Mouse (Mus musculus) G1E-ER4 (cell line): ENCODE results near the gene Col16a1. TPM values are rescaled to one million over a fixed set of nuclear protein-coding genes. Genes with fewer than 3 reads are reported as not detected.
A peak's percentile ranks its signal among the peaks of the same experiment; 100 is the strongest.

Source experiments
- GATA1 ChIP-seq: IDR thresholded peaks from one replicate; pipeline ENCODE4 v1.8.0; 2012; ENCODE audit warnings: low read length, inconsistent platforms
- polyA plus RNA-seq: library from polyadenylated mRNA; stranded (reverse); fragments of >175 nt; gene quantifications from 2 replicates; pipeline ENCODE4 v1.2.3, GENCODE M21; 2012

Gene Col16a1
- polyA plus RNA-seq, 1 experiment, result not detected

GRCm38 (mm10) chr4:130101183-130101582 lies 53.5 kb downstream of the Col16a1 start:
- TF ChIP-seq GATA1, result no peak

- no peak for TF ChIP-seq GATA1
These were observed 54.5 kb downstream of the Col16a1 start, which contains the start of gene Pef1 for GRCm38 (mm10) chr4:130102111-130102651. TSS of gene Pef1 (plus strand) at chr4:130102558.

- TF ChIP-seq GATA1, result no peak
These were observed 56.0 kb downstream of the Col16a1 start for GRCm38 (mm10) chr4:130103632-130104031.

GRCm38 (mm10) chr4:130104584-130104983 lies 56.9 kb downstream of the Col16a1 start:
- no peak for TF ChIP-seq GATA1

GRCm38 (mm10) chr4:130107065-130107443 lies 59.4 kb downstream of the Col16a1 start:
- no peak for TF ChIP-seq GATA1

- TF ChIP-seq GATA1, result peak; percentile 26
These were observed 59.9 kb downstream of the Col16a1 start for GRCm38 (mm10) chr4:130107444-130108131.

- no peak for TF ChIP-seq GATA1
These were observed 61.3 kb downstream of the Col16a1 start for GRCm38 (mm10) chr4:130108929-130109328.

- TF ChIP-seq GATA1, result no peak
These were observed 62.0 kb downstream of the Col16a1 start for GRCm38 (mm10) chr4:130109666-130110065.

- TF ChIP-seq GATA1, result no peak
These were observed 62.5 kb downstream of the Col16a1 start for GRCm38 (mm10) chr4:130110091-130110490.

- no peak for TF ChIP-seq GATA1
These were observed 64.7 kb downstream of the Col16a1 start for GRCm38 (mm10) chr4:130112299-130112698.

- TF ChIP-seq GATA1, result no peak
These were observed 65.1 kb downstream of the Col16a1 start for GRCm38 (mm10) chr4:130112732-130113131.

GRCm38 (mm10) chr4:130120752-130121151 lies 73.1 kb downstream of the Col16a1 start:
- TF ChIP-seq GATA1, result no peak

GRCm38 (mm10) chr4:130121560-130121959 lies 73.9 kb downstream of the Col16a1 start:
- TF ChIP-seq GATA1, result no peak

GRCm38 (mm10) chr4:130123020-130123419 lies 75.4 kb downstream of the Col16a1 start:
- TF ChIP-seq GATA1, result no peak

GRCm38 (mm10) chr4:130124110-130124509 lies 76.5 kb downstream of the Col16a1 start:
- no peak for TF ChIP-seq GATA1

- TF ChIP-seq GATA1, result no peak
These were observed 77.5 kb downstream of the Col16a1 start for GRCm38 (mm10) chr4:130125164-130125563.

- TF ChIP-seq GATA1, result no peak
These were observed 78.3 kb downstream of the Col16a1 start for GRCm38 (mm10) chr4:130125935-130126334.
